Mouse (Mus musculus): Measurements from ENCODE around the gene Aamp.
A peak's percentile ranks its signal among the peaks of the same experiment; 100 is the strongest.

The Aamp gene

GRCm38 (mm10) chr1:74237671-74238070 is 46.9 kb downstream of the Aamp start:
- no peak for DNase-seq (ENCODE audit: low spot score in 2 of 2)

DNA sequence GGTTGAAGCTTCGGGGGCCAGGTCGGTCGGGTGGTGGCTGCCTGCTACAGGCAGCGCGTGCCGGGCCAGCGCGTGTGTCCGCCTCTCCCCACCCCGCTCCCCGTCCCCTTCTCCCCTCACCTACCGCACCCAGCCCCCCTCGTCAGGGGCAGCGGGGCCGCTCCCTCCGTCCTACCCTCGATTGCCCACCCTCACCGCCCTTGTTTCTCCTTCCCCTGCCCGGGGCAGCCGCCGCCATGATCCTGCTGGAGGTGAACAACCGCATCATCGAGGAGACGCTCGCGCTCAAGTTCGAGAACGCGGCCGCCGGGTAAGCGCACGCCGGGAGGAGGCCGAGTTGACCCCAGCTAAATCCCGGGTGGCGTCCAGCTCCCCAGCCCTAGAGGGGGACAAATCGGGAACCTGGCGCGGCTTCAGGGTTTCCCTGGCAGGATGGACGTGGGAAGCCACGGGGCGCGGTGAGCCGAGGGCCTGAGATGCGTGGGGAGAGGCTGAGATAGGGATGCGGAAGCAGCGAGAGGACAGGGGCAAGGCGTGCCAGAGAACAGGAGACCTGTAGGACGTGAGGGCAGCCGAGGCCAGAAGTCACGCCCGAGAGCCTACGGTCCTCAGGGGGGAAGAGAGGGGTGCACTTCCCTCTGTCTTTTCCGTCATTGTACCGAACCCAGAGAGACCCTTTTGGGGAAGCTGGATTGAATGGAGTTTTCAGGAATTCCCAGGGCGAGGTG is 47.8 kb downstream of the Aamp start:
- peak; percentile 31 to 41 for DNase-seq (ENCODE audit: low spot score in 2 of 2)

GRCm38 (mm10) chr1:74235938-74236589 is 48.5 kb downstream of the Aamp start, which contains the start of gene Arpc2:
TSS of gene Arpc2 (plus strand) at chr1:74236084.
- DNase-seq (ENCODE audit: low spot score in 2 of 2): peak; percentile 97 to 98

- no peak for DNase-seq (ENCODE audit: low spot score in 2 of 2)
Measured at GRCm38 (mm10) chr1:74230992-74231391, 53.5 kb downstream of the Aamp start.

DNA sequence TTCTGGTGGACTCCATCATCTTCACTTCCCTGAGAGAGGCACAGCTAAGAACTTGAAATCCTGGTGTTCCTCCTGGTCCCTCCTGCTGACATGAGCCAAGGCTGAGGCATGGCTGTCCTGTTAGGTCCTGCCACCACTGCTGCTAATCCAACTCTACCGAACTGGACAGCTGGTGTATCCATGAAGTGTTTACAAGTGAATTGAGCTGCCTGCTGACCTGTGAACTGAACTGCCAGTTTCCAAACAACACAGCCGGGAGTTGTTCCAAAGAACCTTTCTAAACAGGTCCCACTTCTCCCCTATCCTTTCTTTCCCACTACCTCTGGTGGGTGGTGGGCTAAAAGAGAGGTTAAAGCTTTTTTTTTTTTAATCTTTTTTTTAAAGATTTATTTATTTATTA is 54.6 kb downstream of the Aamp start:
- DNase-seq (ENCODE audit: low spot score in 2 of 2): no peak
